Mouse (Mus musculus): Measurements from ENCODE around the gene Abhd4.

- no peak for TF ChIP-seq POLR2A (IDR thresholded peaks at IDR 0.05; ENCODE audit: borderline replicate concordance, extremely low read depth, low read depth, low read length)
- TF ChIP-seq CTCF (IDR thresholded peaks at IDR 0.05; ENCODE audit: insufficient read depth, low read length) = no peak
These were observed 32.3 kb upstream of the Abhd4 start for GRCm38 (mm10) chr14:54221641-54222040.

Measured in lung, adult 2 months (tissue).